Mouse (Mus musculus): ENCODE results near the gene F12.

DNA sequence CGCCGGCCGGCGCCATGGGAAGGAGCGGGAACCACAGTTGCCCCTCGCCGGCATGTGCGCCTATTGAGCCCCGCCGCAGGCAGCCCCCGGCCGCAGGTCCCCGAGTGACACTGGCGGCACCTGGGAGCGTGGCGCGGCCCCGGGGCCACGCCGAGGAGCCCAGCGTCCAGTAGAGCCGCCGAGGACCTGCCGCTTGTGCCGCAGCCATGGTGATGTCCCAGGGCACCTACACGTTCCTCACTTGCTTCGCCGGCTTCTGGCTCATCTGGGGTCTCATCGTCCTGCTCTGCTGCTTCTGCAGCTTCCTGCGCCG, 45.2 kb upstream of the F12 start:
- no peak for TF ChIP-seq POLR2A (IDR thresholded peaks at IDR 0.05; ENCODE audit: borderline replicate concordance, low read depth, low read length)
- no peak for TF ChIP-seq CTCF (IDR thresholded peaks at IDR 0.05; ENCODE audit: low read depth, low read length)
